Mouse (Mus musculus) adrenal gland, adult 2 months (tissue): Measurements from ENCODE around the gene Prim2. TPM values are rescaled to one million over a fixed set of nuclear protein-coding genes. Genes with fewer than 3 reads are reported as not detected.

Experiments used
- DNase-seq: peaks from one replicate; pipeline ENCODE4 v3.0.0; 2021
- polyA plus RNA-seq: library from polyadenylated mRNA; depleted of rRNA; stranded (reverse); fragments of >200 nt; gene quantifications from 2 replicates; pipeline ENCODE4 v1.2.3, GENCODE M21; 2012; rRNA removed
- total RNA-seq, 2 experiments: library from RNA; stranded (reverse); gene quantifications; 2 replicates each; pipeline ENCODE4 v1.2.3; 2021

Gene Prim2
- total and polyA plus RNA-seq, 3 experiments: 1.2 to 4.4 (median 4.3) TPM

GRCm38 (mm10) chr1:33488372-33488771 lies 181.2 kb downstream of the Prim2 start:
- no peak for DNase-seq

GRCm38 (mm10) chr1:33483746-33484145 lies 185.8 kb downstream of the Prim2 start:
- no peak for DNase-seq

DNA sequence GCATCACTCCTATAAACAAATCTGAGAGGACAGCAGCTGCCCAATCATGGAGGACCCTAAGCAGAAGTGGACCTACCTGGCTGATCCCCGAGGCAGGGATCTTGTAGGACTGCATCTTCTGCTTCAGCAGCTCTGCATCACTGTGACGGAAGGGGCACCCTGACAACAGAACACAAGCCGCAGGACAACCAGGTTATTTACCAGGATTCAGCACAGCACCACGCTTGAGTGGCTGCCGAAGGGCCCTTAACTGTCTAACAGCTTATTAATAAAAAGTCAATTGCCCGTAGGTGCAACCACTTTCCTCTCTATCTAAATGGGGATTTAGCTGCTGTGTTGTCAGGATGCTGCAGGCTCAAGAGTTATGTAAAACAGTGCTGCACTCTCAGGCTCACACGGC lies 189.2 kb downstream of the Prim2 start:
- DNase-seq: no peak

DNA sequence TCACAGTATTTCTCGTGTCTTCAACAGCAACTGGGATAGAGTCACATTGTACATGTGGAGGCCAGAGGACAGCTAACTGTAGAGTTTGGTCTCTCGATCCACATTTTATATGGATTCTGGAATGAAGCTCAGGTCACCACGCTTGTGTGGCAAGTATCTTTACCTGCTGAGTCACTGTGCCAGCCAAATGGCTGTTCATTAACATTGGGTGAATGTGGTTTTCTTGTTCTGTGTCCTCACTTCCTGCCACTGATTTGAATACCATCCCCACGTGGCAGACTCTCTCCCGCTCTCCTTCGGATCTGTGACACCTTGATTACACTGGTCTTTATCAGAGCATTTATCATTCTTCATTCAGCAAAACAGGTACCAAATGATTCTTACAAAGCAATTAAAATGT lies 198.5 kb downstream of the Prim2 start:
- no peak for DNase-seq

- DNase-seq: no peak
These were observed 199.4 kb downstream of the Prim2 start for GRCm38 (mm10) chr1:33470222-33470621.

- no peak for DNase-seq
These were observed 205.4 kb downstream of the Prim2 start for GRCm38 (mm10) chr1:33464234-33464633.

DNA sequence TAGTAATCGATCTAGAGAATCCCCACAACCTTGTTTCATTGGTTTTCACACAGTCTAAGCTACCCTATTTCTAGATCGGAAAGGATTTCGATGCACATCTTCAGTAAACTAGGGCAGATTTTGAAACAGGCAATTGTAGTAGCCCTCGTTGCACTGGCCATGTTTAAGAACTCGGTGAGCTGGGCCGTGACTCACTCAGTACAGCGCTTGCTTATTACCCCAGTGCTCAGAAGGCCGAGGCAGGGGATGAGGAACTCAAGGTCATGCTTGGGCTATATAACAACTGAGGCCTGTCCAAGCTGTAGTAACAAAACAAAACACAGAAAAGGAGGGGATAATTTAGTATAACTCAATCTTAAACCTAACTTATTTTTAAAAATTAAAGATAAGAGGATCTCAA lies 208.9 kb downstream of the Prim2 start:
- no peak for DNase-seq

- no peak for DNase-seq
These were observed 209.3 kb downstream of the Prim2 start for GRCm38 (mm10) chr1:33460262-33460661.

DNA sequence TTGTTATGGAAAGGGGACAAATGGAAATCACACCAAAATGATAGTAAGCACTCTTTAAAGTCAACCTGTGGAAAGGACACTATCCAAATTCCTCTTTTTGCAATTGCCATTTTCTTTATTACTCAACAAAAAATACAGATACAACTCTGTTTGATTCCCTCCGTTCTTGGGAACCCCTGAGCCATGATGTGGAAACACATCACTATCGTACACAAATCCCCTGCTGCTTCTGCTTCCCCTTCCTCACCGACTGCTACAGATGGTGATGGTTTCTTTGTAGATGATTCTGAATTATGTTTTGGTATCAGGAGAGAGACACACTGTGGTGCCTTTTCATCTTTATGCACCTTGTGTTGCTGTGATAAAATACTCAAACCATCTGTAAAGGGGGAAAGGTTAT lies 210.6 kb downstream of the Prim2 start:
- DNase-seq: no peak

DNA sequence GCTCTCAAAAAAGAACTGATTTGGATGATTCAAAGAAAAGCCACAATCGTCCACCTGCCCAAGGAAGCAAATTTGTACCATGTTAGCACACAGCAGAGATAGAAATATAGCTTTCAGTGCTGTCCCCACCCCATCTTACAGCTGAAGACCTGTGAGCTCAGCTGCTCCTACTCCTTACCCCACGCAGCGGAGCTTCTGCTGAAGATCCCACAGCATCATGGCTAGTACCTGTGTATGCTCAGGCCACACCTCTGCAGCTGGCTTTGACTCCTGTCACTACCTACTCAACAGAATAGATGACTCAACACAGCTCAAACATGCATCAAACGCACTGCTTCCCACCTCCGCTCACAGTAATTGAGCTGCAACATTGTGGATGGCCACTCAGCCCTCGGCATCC lies 215.3 kb downstream of the Prim2 start:
- no peak for DNase-seq

DNA sequence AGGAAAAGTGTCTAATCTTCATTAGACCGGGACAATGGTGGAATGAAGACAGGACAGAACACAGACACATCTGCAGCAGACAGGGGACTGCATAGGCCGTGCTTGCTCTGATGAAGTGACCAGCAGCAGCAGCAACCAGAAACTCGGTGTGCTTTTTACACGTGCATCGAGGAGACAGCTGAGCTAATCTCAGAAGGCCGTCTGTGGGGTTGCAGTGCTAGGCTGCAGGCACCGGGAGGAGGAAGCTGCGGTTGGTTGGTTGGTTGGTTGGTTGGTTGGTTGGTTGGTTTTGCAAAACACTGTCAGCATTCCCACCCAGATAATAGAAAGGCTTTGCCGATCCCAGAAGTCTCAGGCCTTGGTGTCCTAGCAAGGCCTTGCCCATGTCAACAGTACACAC lies 216.3 kb downstream of the Prim2 start:
- no peak for DNase-seq

DNA sequence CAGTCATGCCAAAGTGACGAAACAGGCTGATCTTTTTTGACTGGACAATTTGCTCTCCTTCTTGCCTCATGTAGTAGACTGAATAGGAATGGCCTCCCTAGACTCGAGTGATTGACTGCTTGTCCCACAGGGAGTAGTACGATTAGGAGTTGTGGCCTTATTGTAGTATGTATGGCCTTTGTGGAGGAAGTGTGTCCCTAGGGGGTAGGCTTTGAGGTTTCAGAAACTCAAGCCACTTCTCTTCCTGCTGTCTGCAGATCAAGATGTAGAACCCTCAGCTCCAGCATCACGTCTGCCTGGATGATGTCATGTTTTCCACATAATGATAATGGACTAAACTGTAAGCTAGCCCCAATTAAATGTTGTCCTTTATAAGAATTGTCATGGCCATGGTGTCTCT lies 222.4 kb downstream of the Prim2 start:
- no peak for DNase-seq

GRCm38 (mm10) chr1:33436167-33436566 lies 233.4 kb downstream of the Prim2 start:
- no peak for DNase-seq

Other genes starting within 250 kb of the Prim2 start
- 10 to 100 TPM in 1 of 2 experiments, 1 to 10 TPM in 1; 9.2 to 12.6 TPM for gene Rab23, start 50.1 kb upstream of the Prim2 start, total RNA-seq
- 2.9 and 5.7 TPM in 2 replicates for gene Rab23, start 50.1 kb upstream of the Prim2 start, polyA plus RNA-seq
- 10 to 100 TPM; 13.8 to 15.6 TPM for gene Bag2, start 88.0 kb upstream of the Prim2 start, total RNA-seq
- gene Bag2, start 88.0 kb upstream of the Prim2 start, polyA plus RNA-seq: 15.1 and 18.4 TPM in 2 replicates
- 10 to 100 TPM; 32.2 to 32.8 TPM for gene Zfp451, start 144.8 kb upstream of the Prim2 start, total RNA-seq
- 4.6 and 6.4 TPM in 2 replicates for gene Zfp451, start 144.8 kb upstream of the Prim2 start, polyA plus RNA-seq
- 1 to 10 TPM; 1.4 to 1.9 TPM for gene Bend6, start 238.0 kb upstream of the Prim2 start, total RNA-seq
- 0.10 and 0.23 TPM in 2 replicates for gene Bend6, start 238.0 kb upstream of the Prim2 start, polyA plus RNA-seq
- gene Dst, start 238.4 kb upstream of the Prim2 start, total RNA-seq: 100 to 1,000 TPM; 125 to 134 TPM
- gene Dst, start 238.4 kb upstream of the Prim2 start, polyA plus RNA-seq: 39.7 and 53.3 TPM in 2 replicates